Mouse (Mus musculus) myocyte (in vitro differentiated cells): ENCODE measurements at regions not wholly inside any gene's neighbourhood (a gene's known extent, or its start where the extent isn't known, plus 50 kb on each side); places are given as distances from the start of the nearest gene placed in this dataset.

ENCODE experiments used
- MYOG ChIP-seq, 3 experiments: IDR thresholded peaks; one replicate each; pipeline ENCODE4 v1.6.1; 2011; ENCODE audit warnings: control low read depth in 2 of 3, low read depth in 2 of 3, mild to moderate bottlenecking in 2 of 3; ENCODE audit not compliant: insufficient read length in 2 of 3, control insufficient read depth in 1 of 3, insufficient read depth in 1 of 3
- POLR2A ChIP-seq: IDR thresholded peaks from one replicate; pipeline ENCODE4 v1.6.1; 2011; ENCODE audit warnings: low read depth, mild to moderate bottlenecking, control low read depth, moderate library complexity; ENCODE audit not compliant: insufficient read length

DNA sequence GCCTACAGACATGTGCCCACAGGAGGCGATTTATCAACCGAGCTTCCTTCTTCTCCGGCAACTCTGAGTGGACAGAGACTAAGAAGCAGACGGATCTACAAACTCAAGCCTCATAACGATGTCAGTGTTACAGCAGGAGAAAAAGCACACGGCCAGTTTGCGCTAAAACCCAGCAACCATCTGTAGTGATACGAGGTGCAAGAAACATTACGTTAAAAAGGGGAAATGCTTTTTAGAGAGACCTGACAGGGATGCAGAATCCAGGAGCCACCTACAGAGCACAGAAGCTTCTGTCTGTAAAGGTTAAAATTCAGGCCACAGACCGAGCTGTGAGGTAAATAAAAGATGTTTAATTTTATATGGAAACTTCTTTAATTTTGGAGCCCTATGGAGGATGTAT is 56.5 kb upstream of the Fer start:
- no peak for TF ChIP-seq MYOG (IDR thresholded peaks at IDR 0.05; ENCODE audit: control insufficient read depth in 1 of 3, insufficient read depth in 1 of 3, insufficient read length in 2 of 3, low read depth in 2 of 3)
- TF ChIP-seq POLR2A: no peak
